Mouse (Mus musculus) hematopoietic stem cell, adult 5-6 weeks (primary cell): ENCODE results near the gene Sipa1. TPM values are rescaled to one million over a fixed set of nuclear protein-coding genes. Genes with fewer than 3 reads are reported as not detected.
A peak's percentile ranks its signal among the peaks of the same experiment; 100 is the strongest.

Source experiments
- ATAC-seq, 2 experiments: fragments of 125-278 bp in 1 of 2; replicated peaks in 1 of 2; 2 replicates each; pipeline ENCODE4 v1.8.0; 2016 to 2017; ENCODE audit warnings: inconsistent platforms in 2 of 2, mild to moderate bottlenecking in 2 of 2, moderate number of reproducible peaks in 2 of 2, low read depth in 1 of 2, moderate TSS enrichment in 1 of 2; ENCODE audit not compliant: low FRiP score in 2 of 2, poor library complexity in 2 of 2, severe bottlenecking in 2 of 2, insufficient read depth in 1 of 2, low TSS enrichment in 1 of 2
- total RNA-seq: library from RNA; stranded (forward); fragments of 172-1452, 232-1000 nt; gene quantifications from 2 replicates; pipeline ENCODE4 v1.2.3, GENCODE M21; 2017

The Sipa1 gene
- total RNA-seq, 1 experiment from 2014 or later: 33.8 TPM

DNA sequence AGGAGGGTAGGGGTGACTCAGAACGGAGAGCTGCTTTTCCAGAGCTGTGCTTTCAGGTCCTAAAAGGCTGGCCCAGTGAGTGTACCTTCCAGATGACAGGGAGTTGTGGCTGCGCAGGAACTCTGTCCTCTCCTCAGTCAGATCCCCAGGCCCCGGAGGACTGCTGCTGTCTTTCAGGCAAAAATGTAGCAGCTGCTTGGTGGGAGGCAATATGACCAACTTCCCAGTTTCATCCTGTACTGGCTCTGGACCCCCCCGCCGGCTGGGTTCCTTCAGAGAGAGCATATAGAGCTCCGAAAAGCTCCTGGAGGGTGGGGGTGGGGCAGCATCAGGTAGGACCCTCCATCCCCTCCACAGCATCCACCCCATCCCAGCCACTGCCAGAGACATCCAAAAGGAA, 10.9 kb downstream of the Sipa1 start:
- ATAC-seq: no peak

DNA sequence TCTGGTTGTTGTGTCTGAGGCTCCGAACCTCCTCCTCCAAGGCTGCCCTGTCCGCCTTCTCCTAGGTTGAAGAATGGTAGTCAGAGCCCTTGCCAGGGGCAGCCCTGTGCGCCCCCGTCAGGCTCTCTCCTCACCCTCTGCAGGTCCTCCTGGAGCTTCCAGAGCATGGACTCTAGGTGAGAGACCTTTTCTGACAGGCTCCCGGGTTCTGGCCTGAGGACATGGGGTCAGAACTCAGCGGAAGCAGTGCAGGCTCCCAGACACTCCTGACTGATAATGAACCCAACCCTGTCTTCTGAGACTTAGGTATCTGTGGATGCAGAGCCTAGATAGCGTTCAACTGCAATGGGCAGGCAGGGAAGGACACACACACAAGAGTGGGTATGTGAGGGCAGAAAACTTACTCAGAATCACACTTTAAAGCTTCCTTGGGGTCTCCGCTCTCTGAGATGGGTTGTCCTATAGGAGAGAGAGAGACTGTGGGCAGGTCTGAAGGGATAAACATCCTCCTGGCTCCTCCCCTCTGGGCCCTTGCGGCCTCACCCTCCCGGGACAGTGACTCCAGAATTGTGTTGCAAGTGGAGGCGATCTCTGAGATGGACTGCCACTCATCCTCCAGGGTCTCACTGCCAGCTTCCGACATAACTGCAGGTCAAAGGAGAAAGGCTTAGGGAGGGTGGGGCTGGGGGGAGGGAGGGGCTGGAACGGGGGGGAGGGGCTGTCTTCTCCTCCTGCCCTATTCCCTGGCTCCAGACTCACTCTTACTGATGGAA, 11.8 kb downstream of the Sipa1 start:
- ATAC-seq: no peak

DNA sequence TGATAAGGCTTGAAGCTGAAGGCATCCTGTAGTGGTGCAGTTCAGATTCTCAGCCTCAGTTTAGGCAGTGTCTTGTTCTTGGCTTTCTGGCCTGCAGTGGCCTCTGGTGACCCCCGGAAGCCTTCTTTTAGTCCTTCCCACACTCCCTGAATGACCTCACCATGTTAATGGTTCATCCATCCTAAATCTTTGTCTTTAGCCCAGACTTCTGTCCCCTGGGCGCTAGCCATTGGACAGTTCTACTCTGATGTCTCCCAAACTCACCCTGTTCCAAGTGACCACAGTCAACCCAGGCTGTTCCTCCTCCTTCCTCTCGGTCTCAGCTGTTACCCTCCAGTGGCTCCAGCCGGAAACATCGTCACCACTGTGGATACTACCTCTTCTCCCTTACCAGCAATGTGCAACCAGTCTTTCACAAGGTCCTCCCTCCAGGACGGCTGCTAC, 14.2 kb downstream of the Sipa1 start:
- peak; percentile 25 to 56; a peak in 2 of 4 replicates for ATAC-seq

DNA sequence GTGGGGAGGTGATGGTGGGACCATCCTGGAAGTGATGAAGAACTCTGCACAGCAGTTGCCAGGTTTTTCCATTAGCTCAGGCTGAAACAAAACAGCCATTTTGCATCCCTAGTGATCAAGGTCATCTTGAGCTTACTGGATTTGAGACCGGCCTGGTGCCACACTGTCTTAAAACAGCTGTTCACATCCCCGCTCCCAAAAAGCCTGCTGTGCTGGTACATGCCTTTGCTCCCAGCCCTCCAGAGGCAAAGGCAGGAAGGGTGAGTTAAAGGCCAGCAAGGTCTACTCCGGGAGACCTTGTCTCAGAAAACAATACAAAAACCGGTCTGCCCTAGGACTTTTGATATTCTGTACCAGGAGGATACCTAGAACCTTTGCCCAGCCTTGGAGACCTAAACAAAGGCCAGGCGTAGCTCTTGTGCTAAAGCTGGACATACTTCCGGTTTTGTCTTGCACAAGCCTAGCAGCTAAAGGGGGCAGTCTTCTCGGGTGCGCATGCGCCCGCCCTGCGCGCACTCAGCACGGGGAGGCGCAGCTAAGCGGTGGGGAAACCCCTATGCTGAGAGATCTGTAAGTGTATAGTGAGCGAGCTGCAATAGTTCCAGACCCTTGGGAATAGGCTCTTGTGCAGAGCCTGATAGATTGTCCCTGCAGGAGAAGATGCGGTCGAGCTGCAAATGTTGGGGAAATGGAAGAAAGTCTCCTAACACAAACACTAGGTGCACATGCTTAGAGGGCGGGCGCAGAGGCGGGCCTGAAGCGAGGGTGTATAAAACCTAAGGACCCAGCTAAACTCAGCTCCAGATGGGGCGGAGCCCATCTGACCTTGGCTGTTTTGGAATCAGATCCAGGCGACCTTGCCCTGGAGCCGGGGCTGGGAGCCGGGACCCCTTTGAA, 14.9 kb downstream of the Sipa1 start:
- ATAC-seq: peak; percentile 81 to 95

DNA sequence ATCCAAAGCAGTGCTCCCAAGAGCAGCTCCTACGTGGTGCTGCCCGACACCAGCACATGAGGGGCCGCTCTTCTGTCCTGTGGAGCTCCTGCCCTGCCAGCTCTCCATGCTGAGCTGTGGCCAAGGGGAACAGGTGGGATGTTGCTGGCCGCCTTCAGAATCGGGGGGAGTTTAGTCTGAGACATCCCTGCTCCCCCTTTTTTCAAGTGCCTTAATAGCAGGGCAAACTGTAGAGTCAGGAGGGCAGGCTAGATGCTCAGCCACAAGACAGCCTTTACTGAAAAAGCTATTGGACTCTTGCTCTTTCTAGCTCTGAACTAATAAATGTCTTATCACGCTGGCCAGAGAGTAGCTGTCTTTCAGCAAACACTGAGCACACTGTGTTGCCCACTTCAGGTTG, 15.7 kb downstream of the Sipa1 start:
- ATAC-seq: no peak

DNA sequence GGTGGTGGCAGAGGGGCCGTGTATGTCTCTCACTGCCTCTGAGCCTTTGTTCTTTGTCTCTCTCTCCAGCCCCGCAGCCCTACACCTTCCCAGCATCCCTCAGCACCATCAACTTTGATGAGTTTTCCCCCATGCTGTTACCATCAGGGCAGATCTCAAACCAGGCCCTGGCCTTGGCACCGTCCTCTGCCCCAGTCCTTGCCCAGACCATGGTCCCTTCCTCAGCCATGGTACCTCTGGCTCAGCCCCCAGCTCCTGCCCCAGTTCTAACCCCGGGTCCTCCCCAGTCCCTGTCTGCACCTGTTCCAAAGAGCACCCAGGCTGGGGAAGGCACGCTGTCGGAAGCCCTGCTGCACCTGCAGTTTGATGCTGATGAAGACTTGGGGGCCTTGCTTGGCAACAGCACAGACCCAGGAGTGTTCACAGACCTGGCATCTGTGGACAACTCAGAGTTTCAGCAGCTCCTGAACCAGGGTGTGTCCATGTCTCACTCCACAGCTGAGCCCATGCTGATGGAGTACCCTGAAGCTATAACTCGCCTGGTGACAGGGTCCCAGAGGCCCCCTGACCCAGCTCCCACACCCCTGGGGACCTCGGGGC, 16.7 kb downstream of the Sipa1 start:
- no peak for ATAC-seq

DNA sequence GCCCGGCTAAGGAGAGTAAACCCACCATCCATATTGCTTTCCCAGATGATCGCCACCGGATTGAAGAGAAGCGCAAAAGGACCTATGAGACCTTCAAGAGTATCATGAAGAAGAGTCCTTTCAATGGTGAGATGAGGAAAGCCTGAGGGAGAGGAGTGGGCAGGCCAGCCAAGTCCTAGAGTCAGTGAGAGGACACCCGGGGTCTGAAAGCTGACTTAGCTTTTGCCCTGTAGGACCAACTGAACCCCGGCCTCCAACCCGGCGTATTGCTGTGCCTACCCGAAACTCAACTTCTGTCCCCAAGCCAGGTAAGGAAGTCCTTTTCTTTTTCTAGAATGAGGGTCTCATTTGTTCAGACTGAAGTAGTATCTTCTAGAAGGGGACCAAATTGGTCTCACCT, 18.2 kb downstream of the Sipa1 start:
- ATAC-seq: no peak

DNA sequence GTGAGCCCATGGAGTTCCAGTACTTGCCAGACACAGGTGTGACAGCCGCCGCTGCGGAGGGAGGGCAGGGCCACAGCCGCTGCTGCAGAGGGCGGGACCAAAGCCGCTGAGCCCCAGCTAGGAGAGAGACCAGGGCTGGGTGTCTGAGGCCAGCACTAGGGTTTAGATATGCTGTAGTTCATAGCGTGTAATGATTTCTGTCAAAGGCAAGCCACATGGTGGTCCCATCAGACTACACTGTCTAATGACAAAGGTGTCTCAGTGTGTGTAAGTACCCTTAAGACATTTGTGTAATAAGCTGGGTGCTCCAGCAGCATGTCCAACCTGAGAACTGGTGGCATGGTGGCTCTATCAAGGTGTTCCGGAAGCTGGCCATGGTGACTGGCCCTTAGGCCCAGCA, 21.9 kb downstream of the Sipa1 start:
- ATAC-seq: no peak

DNA sequence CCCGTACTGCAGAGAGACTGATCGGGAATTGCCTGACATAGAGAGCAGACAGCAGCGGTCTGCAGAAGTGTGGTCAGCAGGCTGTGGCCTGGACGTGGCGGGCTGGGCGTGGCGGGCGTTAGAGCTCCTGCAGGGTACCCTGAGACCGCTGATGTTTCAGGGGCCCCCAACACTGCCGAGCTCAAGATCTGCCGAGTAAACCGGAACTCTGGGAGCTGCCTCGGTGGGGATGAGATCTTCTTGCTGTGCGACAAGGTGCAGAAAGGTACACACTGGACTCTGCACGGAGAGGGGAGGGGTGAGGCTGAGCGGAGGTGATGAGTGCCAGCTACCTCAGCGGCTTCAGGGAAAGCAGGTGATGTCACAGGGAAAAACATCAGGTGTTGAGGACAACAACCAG, 22.5 kb downstream of the Sipa1 start:
- ATAC-seq: no peak

DNA sequence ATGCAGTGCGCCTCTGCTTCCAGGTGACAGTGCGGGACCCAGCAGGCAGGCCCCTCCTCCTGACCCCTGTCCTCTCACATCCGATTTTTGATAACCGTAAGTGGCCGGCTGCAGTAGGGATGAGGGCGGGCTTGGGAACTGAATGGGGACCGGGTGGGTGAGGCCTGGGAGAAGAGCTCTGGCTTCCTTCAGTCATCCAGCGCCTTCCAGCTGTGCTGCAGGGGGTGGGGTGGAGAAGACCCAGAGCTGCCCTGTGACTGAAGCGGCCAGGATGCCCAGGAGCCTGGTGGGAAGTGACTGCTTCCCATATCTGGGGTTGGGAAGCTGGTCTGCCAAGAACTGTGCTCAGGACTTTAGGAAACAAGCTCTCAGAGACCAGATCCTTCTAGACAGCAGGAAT, 23.2 kb downstream of the Sipa1 start:
- no peak for ATAC-seq

DNA sequence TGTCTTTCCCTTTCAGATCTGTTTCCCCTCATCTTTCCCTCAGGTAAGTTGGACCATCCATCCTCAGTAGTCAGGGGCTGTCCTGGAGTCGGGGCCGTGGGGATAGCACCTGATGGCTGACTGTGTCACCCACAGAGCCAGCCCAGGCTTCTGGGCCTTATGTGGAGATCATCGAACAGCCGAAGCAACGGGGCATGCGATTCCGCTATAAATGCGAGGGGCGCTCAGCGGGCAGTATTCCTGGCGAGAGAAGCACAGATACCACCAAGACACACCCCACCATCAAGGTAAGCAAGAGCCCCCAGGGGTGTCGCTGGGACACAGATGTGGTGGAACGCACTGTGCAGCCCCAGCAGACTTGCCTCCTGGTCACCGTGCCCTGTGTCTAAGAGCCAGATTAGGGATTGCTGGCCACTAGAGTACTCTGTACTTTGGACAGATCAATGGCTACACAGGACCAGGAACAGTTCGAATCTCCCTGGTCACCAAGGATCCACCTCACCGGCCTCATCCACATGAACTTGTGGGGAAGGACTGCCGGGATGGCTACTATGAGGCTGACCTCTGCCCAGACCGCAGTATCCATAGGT, 25.0 kb downstream of the Sipa1 start:
- no peak for ATAC-seq

DNA sequence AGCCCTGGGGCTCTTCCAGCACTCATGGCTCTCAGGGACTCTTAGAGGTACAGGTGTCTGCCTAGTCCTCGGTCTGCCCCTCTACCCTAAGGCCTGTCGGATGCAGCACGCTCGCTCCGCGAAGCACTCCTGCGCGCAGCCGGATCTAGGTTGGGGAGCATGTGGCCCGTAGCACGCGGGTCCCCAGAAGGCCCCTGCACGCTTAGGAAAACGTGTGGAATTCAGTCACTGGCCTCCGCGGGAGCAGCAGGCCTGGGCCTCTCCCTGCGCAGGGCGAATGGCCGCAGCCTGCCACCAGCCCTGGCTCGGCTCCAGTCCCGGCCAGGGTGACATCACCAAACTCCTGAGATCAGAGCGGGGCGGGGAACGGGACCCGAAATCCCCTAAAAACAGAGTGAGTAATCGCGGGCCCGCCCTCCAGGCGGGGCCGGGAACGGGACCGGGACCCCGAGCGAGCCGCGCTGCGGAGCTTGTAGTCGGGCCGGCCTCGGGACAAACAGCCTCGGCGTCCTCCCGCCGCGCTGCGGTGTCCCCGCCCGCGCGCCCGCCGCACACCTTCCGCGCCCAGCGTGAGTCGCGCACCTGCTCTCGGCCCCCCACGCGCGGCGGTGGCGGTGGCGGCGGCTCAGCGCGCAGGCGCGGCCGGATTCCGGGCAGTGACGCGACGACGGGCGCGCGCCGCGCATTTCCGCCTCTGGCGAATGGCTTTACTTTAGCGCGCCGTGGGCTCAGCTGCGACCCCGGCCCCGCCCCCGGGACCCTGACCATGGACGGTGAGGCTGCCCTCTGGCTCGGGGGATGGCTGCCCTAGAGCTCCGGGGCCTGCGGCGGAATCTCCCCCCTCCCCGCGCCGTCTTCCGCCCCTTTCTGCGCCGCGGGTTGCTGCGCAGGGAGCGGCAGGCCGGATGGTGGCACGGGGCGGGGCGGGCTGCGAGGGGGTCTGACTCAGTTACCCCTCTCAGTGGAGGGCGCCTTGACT, 26.1 kb downstream of the Sipa1 start, which contains the start of gene Rela:
Gene Rela (plus strand): TSS at position 415 of the 979 bp plus-strand sequence.
- peak; percentile 84 to 89 for ATAC-seq

DNA sequence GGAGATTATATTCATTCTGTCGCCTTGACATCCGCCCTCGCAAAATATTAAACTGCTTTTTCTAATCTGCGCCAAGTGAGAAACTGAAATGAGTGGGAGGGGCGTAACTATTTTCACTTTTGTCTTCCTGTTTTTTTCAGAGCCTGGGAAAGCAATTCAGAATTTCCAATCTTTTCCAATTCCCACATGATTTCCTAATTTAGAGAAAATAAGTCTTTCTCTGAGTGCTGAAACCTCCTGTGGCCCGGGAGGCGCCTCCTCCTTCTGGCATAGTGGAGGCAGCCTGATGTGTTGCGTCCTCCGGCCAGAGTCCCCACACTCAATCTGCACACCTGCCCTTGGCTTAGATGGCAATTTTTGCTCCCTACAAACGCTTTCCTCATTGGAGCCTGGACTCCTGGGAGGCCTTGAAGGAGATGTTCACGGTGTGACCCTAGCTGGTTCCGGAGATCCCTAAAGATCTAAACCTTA, 26.9 kb downstream of the Sipa1 start:
- ATAC-seq: peak in 1 of 2 experiments; percentile 16; a peak in 1 of 4 replicates

DNA sequence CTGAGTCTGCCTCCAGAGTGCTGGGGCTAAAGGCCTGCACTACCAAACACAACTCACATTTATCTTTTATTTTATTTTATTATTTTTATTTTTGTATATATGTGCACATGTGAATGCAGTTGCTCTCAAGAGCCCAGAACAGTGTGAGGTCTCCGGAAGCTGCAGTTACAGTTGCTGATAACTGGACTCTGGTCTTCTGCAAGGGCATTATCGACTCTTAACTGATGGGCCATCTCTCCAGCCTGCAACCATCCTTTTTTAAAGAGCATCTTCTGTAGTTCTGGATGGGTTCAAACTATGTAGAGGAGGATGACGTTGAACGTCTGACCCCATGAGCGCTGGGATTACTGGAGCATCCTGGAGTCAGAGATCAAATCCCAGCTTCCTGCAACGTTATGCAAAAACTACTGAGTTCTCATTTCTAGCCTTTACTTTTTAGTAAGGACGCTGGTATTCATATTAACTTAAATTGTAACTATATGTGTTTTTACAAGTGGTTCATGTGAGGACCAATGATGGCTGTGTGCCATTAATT, 27.4 kb downstream of the Sipa1 start:
- no peak for ATAC-seq

DNA sequence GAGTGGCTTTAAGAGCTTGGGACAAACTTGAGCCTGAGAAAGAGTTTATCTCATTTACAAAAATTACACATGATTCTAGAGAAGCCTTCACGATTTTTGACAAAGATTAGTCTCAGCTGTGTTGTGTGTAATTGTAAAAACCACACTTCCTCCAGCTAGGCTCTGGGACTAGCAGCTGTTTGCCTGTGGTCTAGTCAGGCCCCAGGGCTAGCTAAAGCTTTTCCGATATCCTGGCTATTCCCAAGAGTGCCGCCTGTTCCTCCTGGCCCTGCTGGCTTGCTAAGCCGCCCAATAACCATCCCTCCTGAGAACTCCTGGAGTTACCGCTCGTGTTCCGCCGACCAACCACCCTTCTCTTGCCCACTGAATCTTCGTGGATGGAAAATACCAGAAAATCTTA, 31.4 kb downstream of the Sipa1 start:
- no peak for ATAC-seq

DNA sequence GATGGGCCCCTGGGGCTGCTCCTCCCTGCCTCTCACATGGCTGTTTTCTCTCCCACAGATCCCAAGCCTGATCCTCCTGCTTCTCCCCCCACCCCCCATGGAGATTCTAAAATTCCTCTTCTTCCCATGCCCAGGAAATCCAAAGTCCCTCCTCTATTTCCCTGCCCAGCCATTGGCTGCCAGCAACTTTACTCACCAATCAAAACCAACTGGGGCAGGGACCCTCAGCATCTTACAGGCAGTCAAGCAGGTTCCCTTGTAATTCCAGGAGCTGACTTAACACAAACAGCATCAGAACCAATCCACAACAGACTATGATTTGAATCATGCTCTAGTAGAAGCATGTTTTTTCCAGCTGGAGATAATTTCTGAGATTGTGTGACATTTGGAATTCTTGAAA, 33.6 kb downstream of the Sipa1 start:
- ATAC-seq: no peak
